Mouse (Mus musculus) lung, embryonic 16.5 days (tissue): ENCODE results near the gene Appl1. TPM values are rescaled to one million over a fixed set of nuclear protein-coding genes. Genes with fewer than 3 reads are reported as not detected.

Experiments used
- ATAC-seq: fragments of 200-750 bp; cut with Nextera tagmentation; 2 replicates; pipeline ENCODE4 v1.8.0; 2017; ENCODE audit warnings: low read depth, mild to moderate bottlenecking, moderate library complexity
- H3K27ac ChIP-seq: fragments of 300-500 bp; sonication (generic); 2 replicates; pipeline ENCODE4 v1.5.1; 2014; ENCODE audit warnings: mild to moderate bottlenecking, control low read depth, low read length
- H3K27me3 ChIP-seq: fragments of 300-500 bp; sonication (generic); 2 replicates; pipeline ENCODE4 v1.6.1; 2014; ENCODE audit warnings: low read depth, low read length, mixed read lengths; ENCODE audit not compliant: control insufficient read depth, insufficient read depth
- H3K36me3 ChIP-seq: fragments of 300-500 bp; sonication (generic); 2 replicates; pipeline ENCODE4 v1.6.1; 2014; ENCODE audit warnings: low read length; ENCODE audit not compliant: control insufficient read depth, insufficient read depth
- H3K4me1 ChIP-seq: fragments of 300-500 bp; sonication (generic); replicated peaks from 2 replicates; pipeline ENCODE4 v1.6.1; 2014; ENCODE audit warnings: low read length, mixed read lengths; ENCODE audit not compliant: control insufficient read depth, insufficient read depth
- H3K4me2 ChIP-seq: fragments of 300-500 bp; sonication (generic); 2 replicates; pipeline ENCODE4 v1.6.1; 2014; ENCODE audit warnings: low read depth, low read length, control low read depth
- H3K4me3 ChIP-seq: fragments of 300-500 bp; sonication (generic); 2 replicates; pipeline ENCODE4 v1.5.1; 2014; ENCODE audit warnings: mild to moderate bottlenecking, low read length, control low read depth
- H3K9ac ChIP-seq: fragments of 300-500 bp; sonication (generic); 2 replicates; pipeline ENCODE4 v1.6.1; 2014; ENCODE audit warnings: low read length, control low read depth
- H3K9me3 ChIP-seq: fragments of 300-500 bp; sonication (generic); 2 replicates; pipeline ENCODE4 v1.6.1; 2016; ENCODE audit warnings: low read length; ENCODE audit not compliant: control insufficient read depth
- WGBS: fragments of 180-500 bp; shearing (Covaris S2); extraction: QIAGEN DNeasy Blood & Tissue Kit; methylation state at CpG from one replicate; pipeline ENCODE4 v1.1.7; 2014; 5-methylcytosine and 5-hydroxymethylcytosine counted together
- polyA plus RNA-seq: library from polyadenylated mRNA; unstranded; fragments of >200 nt; fragmentation: Nextera tagmentation; extraction: Ambion mirVana; gene quantifications from 2 replicates; pipeline ENCODE4 v1.2.1, GENCODE M21; 2015

Gene Appl1
- polyA plus RNA-seq, 1 experiment from 2014 or later: 33.2 TPM

GRCm38 (mm10) chr14:26994211-26994741 is 23.2 kb upstream of the Appl1 start, which contains the start of gene Hesx1:
Gene Hesx1, plus strand, starts transcription at chr14:26994416.
- no peaks in the 10 kb centered on the region for H3K36me3 ChIP-seq
- peak; percentile 57 for ATAC-seq
- peak within 1 kb of the TSS; percentile 0; the same call in 1 of the 2 replicates for H3K9ac ChIP-seq
- WGBS: 5% methylated on average over 16 of the region's 16 CpGs
- H3K9me3 ChIP-seq: no peaks in the 10 kb centered on the region
- peak within 1 kb of the TSS; percentile 38 for H3K4me2 ChIP-seq
- no peak within 1 kb of the TSS for H3K27ac ChIP-seq
- no peaks in the 10 kb centered on the region for H3K4me1 ChIP-seq
- peak within 1 kb of the TSS; percentile 29 for H3K4me3 ChIP-seq
- H3K27me3 ChIP-seq: peaks cover 8% of the 10 kb centered on the region

- WGBS: 49% methylated on average over 3 of the region's 3 CpGs
- Histone ChIP-seq H3K36me3 (no peaks in the 10 kb centered on the region), H3K9me3 (no peaks in the 10 kb centered on the region), H3K9ac (no peak overlapping the region), H3K27me3 (peaks cover 7% of the 10 kb centered on the region), H3K4me1 (no peaks in the 10 kb centered on the region), H3K4me3 (no peak overlapping the region), H3K4me2 (no peak overlapping the region), H3K27ac (no peak overlapping the region)
- no peak for ATAC-seq
Measured at GRCm38 (mm10) chr14:26993427-26993826, 22.4 kb upstream of the Appl1 start.

- H3K9me3 ChIP-seq: no peaks in the 10 kb centered on the region
- ATAC-seq: no peak
- H3K36me3 ChIP-seq: no peaks in the 10 kb centered on the region
- no peaks in the 10 kb centered on the region for H3K4me1 ChIP-seq
- no peak overlapping the region for H3K27ac ChIP-seq
- 76% methylated on average over 18 of the region's 18 CpGs for WGBS
- H3K4me3 ChIP-seq: no peak overlapping the region
- peaks cover 2% of the 10 kb centered on the region; the same call in 1 of the 2 replicates for H3K27me3 ChIP-seq
- H3K4me2 ChIP-seq: no peak overlapping the region
- H3K9ac ChIP-seq: no peak overlapping the region
Measured at GRCm38 (mm10) chr14:26991622-26992021, 20.6 kb upstream of the Appl1 start.

- WGBS: 60% methylated on average over 2 of the region's 2 CpGs
Measured at GRCm38 (mm10) chr14:26988694-26989093, 17.7 kb upstream of the Appl1 start.

GRCm38 (mm10) chr14:26982150-26982530 is 11.1 kb upstream of the Appl1 start:
- no peak overlapping the region for H3K4me2 ChIP-seq
- no peaks in the 10 kb centered on the region for H3K4me1 ChIP-seq
- no peak overlapping the region for H3K27ac ChIP-seq
- no peak overlapping the region for H3K9ac ChIP-seq
- WGBS: 73% methylated on average over 5 of the region's 5 CpGs
- H3K4me3 ChIP-seq: no peak overlapping the region
- no peaks in the 10 kb centered on the region for H3K36me3 ChIP-seq
- H3K27me3 ChIP-seq: no peaks in the 10 kb centered on the region
- no peak for ATAC-seq
- H3K9me3 ChIP-seq: peaks cover 8% of the 10 kb centered on the region

More at GRCm38 (mm10) chr14:26988694-26989093, 17.7 kb upstream of the Appl1 start:
- Histone ChIP-seq H3K9me3 (no peaks in the 10 kb centered on the region), H3K27ac (no peak overlapping the region), H3K9ac (no peak overlapping the region), H3K4me1 (no peaks in the 10 kb centered on the region), H3K36me3 (no peaks in the 10 kb centered on the region), H3K4me2 (no peak overlapping the region), H3K27me3 (no peaks in the 10 kb centered on the region), H3K4me3 (no peak overlapping the region)
- no peak for ATAC-seq

GRCm38 (mm10) chr14:26981494-26982149 is 10.6 kb upstream of the Appl1 start:
- Histone ChIP-seq H3K9me3 (peaks cover 8% of the 10 kb centered on the region), H3K4me2 (no peak overlapping the region), H3K36me3 (no peaks in the 10 kb centered on the region), H3K4me1 (no peaks in the 10 kb centered on the region), H3K27ac (no peak overlapping the region), H3K4me3 (no peak overlapping the region), H3K27me3 (no peaks in the 10 kb centered on the region), H3K9ac (no peak overlapping the region)
- ATAC-seq: no peak
- 57% methylated on average over 5 of the region's 5 CpGs for WGBS

- no peak for ATAC-seq
- WGBS: 92% methylated on average over 8 of the region's 8 CpGs
Measured at GRCm38 (mm10) chr14:26981021-26981420, 10.0 kb upstream of the Appl1 start.

GRCm38 (mm10) chr14:26979808-26980207 is 8.8 kb upstream of the Appl1 start:
- 89% methylated on average over 3 of the region's 3 CpGs for WGBS
- Histone ChIP-seq H3K36me3 (no peaks in the 10 kb centered on the region), H3K4me2 (no peak overlapping the region), H3K27me3 (no peaks in the 10 kb centered on the region), H3K4me1 (no peaks in the 10 kb centered on the region), H3K4me3 (no peak overlapping the region), H3K9me3 (peaks cover 8% of the 10 kb centered on the region), H3K9ac (no peak overlapping the region), H3K27ac (no peak overlapping the region)
- no peak for ATAC-seq

More at GRCm38 (mm10) chr14:26981021-26981420, 10.0 kb upstream of the Appl1 start:
- Histone ChIP-seq H3K4me1 (no peaks in the 10 kb centered on the region), H3K4me2 (no peak overlapping the region), H3K9me3 (peaks cover 8% of the 10 kb centered on the region), H3K27me3 (no peaks in the 10 kb centered on the region), H3K4me3 (no peak overlapping the region), H3K27ac (no peak overlapping the region), H3K9ac (no peak overlapping the region), H3K36me3 (no peaks in the 10 kb centered on the region)

GRCm38 (mm10) chr14:26977500-26977899 is 6.5 kb upstream of the Appl1 start:
- H3K27ac ChIP-seq: no peak overlapping the region
- ATAC-seq: no peak
- H3K4me2 ChIP-seq: no peak overlapping the region
- H3K9me3 ChIP-seq: peaks cover 8% of the 10 kb centered on the region
- no peaks in the 10 kb centered on the region for H3K36me3 ChIP-seq
- H3K27me3 ChIP-seq: no peaks in the 10 kb centered on the region
- H3K4me3 ChIP-seq: no peak overlapping the region
- H3K9ac ChIP-seq: no peak overlapping the region
- no peaks in the 10 kb centered on the region for H3K4me1 ChIP-seq
- WGBS: 51% methylated on average over 2 of the region's 2 CpGs
